Mouse (Mus musculus) stomach, embryonic 15.5 days (tissue): Measurements from ENCODE around the gene Hpcal4. TPM values are rescaled to one million over a fixed set of nuclear protein-coding genes. Genes with fewer than 3 reads are reported as not detected.
A peak's percentile ranks its signal among the peaks of the same experiment; 100 is the strongest.
"Not testable (repeated sequence)": the region's sequence is repeated elsewhere in the genome, so short reads cannot be mapped to it uniquely, and the experiment has no call there.

Experiments
- ATAC-seq: fragments of 200-750 bp; cut with Nextera tagmentation; 2 replicates; pipeline ENCODE4 v1.8.0; 2017; ENCODE audit warnings: low read depth, moderate number of reproducible peaks, moderate TSS enrichment; ENCODE audit not compliant: insufficient read depth, low FRiP score
- H3K27ac ChIP-seq: fragments of 300-500 bp; sonication (generic); 2 replicates; pipeline ENCODE4 v1.5.1; 2015; ENCODE audit warnings: mild to moderate bottlenecking, inconsistent platforms
- H3K27me3 ChIP-seq: fragments of 300-500 bp; sonication (generic); replicated peaks from 2 replicates; pipeline ENCODE4 v1.6.1; 2015; ENCODE audit warnings: inconsistent platforms
- H3K36me3 ChIP-seq: fragments of 300-500 bp; sonication (generic); 2 replicates; pipeline ENCODE4 v1.6.1; 2015; ENCODE audit warnings: inconsistent platforms
- H3K4me1 ChIP-seq: fragments of 300-500 bp; sonication (generic); 2 replicates; pipeline ENCODE4 v1.6.1; 2015; ENCODE audit warnings: inconsistent platforms
- H3K4me2 ChIP-seq: fragments of 300-500 bp; sonication (generic); 2 replicates; pipeline ENCODE4 v1.6.1; 2015; ENCODE audit warnings: mild to moderate bottlenecking, inconsistent platforms
- H3K4me3 ChIP-seq: fragments of 300-500 bp; sonication (generic); replicated peaks from 2 replicates; pipeline ENCODE4 v1.5.1; 2015; ENCODE audit warnings: inconsistent platforms
- H3K9ac ChIP-seq: fragments of 300-500 bp; sonication (generic); 2 replicates; pipeline ENCODE4 v1.6.1; 2015; ENCODE audit warnings: inconsistent platforms
- H3K9me3 ChIP-seq: fragments of 300-500 bp; sonication (generic); 2 replicates; pipeline ENCODE4 v1.6.1; 2016; ENCODE audit warnings: inconsistent platforms
- WGBS: fragments of 180-500 bp; shearing (Covaris S2); methylation state at CpG from one replicate; pipeline ENCODE4 v1.1.7; 2015; 5-methylcytosine and 5-hydroxymethylcytosine counted together
- polyA plus RNA-seq: library from polyadenylated mRNA; unstranded; fragments of >200 nt; fragmentation: Nextera tagmentation; extraction: Ambion mirVana; gene quantifications from 2 replicates; pipeline ENCODE4 v1.2.1, GENCODE M21; 2015

The Hpcal4 gene
- 3.5 and 3.6 TPM in 2 replicates for polyA plus RNA-seq

DNA sequence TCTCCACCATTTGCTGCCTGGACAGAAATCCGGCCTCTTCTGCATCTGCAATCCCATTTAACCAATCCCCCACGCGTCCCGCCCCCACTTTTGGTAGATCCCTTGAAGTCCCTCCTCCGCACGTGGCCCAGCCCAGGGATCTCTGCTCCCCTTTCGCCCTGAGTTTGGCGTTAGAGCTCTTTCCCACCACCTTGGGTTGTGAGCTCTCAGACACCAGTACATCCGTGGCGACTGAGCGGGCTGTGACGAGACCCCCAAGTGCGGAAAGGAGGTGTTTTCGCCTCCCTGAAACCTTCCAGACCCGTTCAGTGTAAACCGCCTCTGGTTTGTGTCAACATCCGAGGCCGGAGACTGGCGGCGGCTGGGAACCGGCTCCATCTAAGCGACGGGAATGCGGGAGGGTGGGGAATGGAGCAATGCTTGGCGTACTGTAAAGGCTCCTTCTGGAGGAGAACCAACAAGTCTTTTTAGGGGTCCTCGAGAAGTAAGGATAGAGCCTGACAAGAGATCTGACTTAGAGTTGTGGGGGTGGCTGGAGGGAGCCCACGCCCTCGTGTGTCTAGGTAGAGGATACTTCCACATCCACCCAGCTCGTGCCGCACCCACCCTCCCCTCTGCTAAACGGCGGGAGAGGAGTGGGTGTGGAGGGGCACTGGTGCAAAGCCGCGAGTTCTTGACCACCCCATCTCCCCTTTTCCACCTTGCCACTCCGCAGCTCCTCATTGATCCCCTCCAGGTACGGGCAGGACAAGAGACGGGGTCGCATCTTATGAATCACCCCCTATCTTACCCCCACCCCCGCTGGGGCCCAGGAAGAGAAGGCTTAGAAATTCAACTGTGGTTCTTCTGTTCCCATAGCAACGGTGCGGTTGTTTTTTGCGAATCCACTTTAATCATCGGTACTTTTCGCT lies at the start of gene Hpcal4:
Gene Hpcal4 (plus strand): TSS at position 900 of the 911 bp plus-strand sequence.
- Histone ChIP-seq H3K4me1 (peaks cover 21% of the 10 kb centered on the region), H3K4me2 (peak within 1 kb of the TSS; percentile 92), H3K36me3 (no peaks in the 10 kb centered on the region), H3K9me3 (no peaks in the 10 kb centered on the region), H3K27me3 (peaks cover 57% of the 10 kb centered on the region), H3K9ac (peak within 1 kb of the TSS; percentile 24; the same call in 1 of the 2 replicates), H3K27ac (0 out of 2 replicates have a peak within 1 kb of the TSS, but pooled peaks have one; percentile 22), H3K4me3 (peak within 1 kb of the TSS; percentile 45)
- WGBS = under 1% methylated on average over 44 of the region's 44 CpGs
- ATAC-seq = peak; percentile 71

GRCm38 (mm10) chr4:123137551-123137950 lies 45.5 kb upstream of the Hpcal4 start:
- H3K4me2 ChIP-seq = no peak overlapping the region
- H3K4me1 ChIP-seq = peaks cover 4% of the 10 kb centered on the region
- H3K27me3 ChIP-seq = no peaks in the 10 kb centered on the region
- H3K27ac ChIP-seq = no peak overlapping the region
- 84% methylated on average over 3 of the region's 3 CpGs for WGBS
- no peak overlapping the region for H3K9ac ChIP-seq
- no peaks in the 10 kb centered on the region for H3K9me3 ChIP-seq
- ATAC-seq = no peak
- peaks cover 30% of the 10 kb centered on the region for H3K36me3 ChIP-seq
- no peak overlapping the region for H3K4me3 ChIP-seq

GRCm38 (mm10) chr4:123139513-123140154 lies 43.4 kb upstream of the Hpcal4 start, which contains the start of gene Ppie:
TSS of gene Ppie (minus strand) at chr4:123139951.
- Histone ChIP-seq H3K27me3 (no peaks in the 10 kb centered on the region), H3K27ac (peak within 1 kb of the TSS; percentile 91), H3K4me1 (peaks cover 4% of the 10 kb centered on the region), H3K36me3 (peaks cover 17% of the 10 kb centered on the region), H3K4me2 (peak within 1 kb of the TSS; percentile 84), H3K9me3 (no peaks in the 10 kb centered on the region), H3K4me3 (peak within 1 kb of the TSS; percentile 66), H3K9ac (peak within 1 kb of the TSS; percentile 34; the same call in 1 of the 2 replicates)
- ATAC-seq = peak; percentile 98
- under 1% methylated on average over 34 of the region's 34 CpGs for WGBS

- Histone ChIP-seq H3K4me3 (no peak overlapping the region), H3K27ac (no peak overlapping the region), H3K36me3 (no peaks in the 10 kb centered on the region), H3K4me1 (no peaks in the 10 kb centered on the region), H3K9ac (no peak overlapping the region), H3K4me2 (no peak overlapping the region), H3K27me3 (no peaks in the 10 kb centered on the region), H3K9me3 (no peaks in the 10 kb centered on the region)
- no peak for ATAC-seq
- 73% methylated on average over 5 of the region's 5 CpGs for WGBS
These were observed 35.4 kb upstream of the Hpcal4 start for GRCm38 (mm10) chr4:123147446-123148150.

DNA sequence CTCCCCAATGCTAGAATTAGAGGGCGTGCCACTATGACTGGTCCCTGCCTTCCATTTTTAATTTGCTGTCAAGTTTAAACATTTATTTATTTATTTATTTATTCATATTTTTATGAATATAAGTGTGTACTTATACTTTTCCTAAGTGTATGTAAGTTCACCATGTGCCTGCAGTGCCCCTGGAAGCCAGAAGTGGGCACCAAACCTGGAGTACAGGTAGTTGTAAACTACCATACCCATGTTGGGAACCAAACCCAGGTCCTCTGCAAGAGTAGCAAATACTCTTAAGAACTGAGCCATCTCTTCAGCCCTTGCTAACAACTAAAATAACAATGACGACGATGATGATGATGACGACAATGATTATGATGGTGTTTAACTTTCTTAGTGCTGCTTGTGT lies 31.0 kb upstream of the Hpcal4 start:
- H3K27me3 ChIP-seq = no peaks in the 10 kb centered on the region
- WGBS = 74% methylated on average over 4 of the region's 4 CpGs
- H3K4me1 ChIP-seq = no peaks in the 10 kb centered on the region
- H3K4me3 ChIP-seq = no peak overlapping the region
- H3K9ac ChIP-seq = no peak overlapping the region
- no peaks in the 10 kb centered on the region for H3K36me3 ChIP-seq
- no peaks in the 10 kb centered on the region for H3K9me3 ChIP-seq
- no peak overlapping the region for H3K27ac ChIP-seq
- no peak for ATAC-seq
- no peak overlapping the region for H3K4me2 ChIP-seq

GRCm38 (mm10) chr4:123152976-123153375 lies 30.1 kb upstream of the Hpcal4 start:
- Histone ChIP-seq H3K4me3 (no peak overlapping the region), H3K4me1 (no peaks in the 10 kb centered on the region), H3K9me3 (no peaks in the 10 kb centered on the region), H3K27me3 (no peaks in the 10 kb centered on the region), H3K36me3 (no peaks in the 10 kb centered on the region), H3K27ac (no peak overlapping the region), H3K9ac (no peak overlapping the region), H3K4me2 (no peak overlapping the region)
- WGBS = 34% methylated on average over 5 of the region's 5 CpGs
- ATAC-seq = no peak

- ATAC-seq = no peak
- Histone ChIP-seq H3K9ac (no peak overlapping the region), H3K4me1 (no peaks in the 10 kb centered on the region), H3K9me3 (no peaks in the 10 kb centered on the region), H3K27me3 (no peaks in the 10 kb centered on the region), H3K4me3 (no peak overlapping the region), H3K27ac (no peak overlapping the region), H3K36me3 (no peaks in the 10 kb centered on the region), H3K4me2 (no peak overlapping the region)
- WGBS = 16% methylated on average over 4 of the region's 4 CpGs
These were observed 28.0 kb upstream of the Hpcal4 start for GRCm38 (mm10) chr4:123155004-123155403.

DNA sequence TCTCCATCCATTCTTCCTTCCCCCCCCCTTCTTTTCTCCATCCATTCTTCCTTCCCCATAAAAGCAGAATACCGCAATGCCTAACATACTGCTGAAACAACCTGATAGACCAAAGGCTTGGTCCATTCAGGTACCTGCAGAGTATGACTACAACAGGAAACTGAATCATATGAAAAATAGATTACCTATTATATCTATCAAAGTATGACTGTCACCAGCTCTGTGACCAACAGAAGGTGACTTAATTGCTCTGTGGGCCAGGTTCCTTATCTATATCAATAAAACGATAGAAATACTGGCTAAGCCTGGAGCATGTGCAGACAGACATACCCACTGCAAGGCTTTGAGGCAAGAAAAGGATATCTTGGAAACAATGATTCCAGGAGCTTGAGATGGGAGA lies 27.6 kb upstream of the Hpcal4 start:
- Histone ChIP-seq H3K9me3 (no peaks in the 10 kb centered on the region), H3K9ac (no peak overlapping the region), H3K36me3 (no peaks in the 10 kb centered on the region), H3K27me3 (no peaks in the 10 kb centered on the region), H3K4me2 (no peak overlapping the region), H3K27ac (no peak overlapping the region), H3K4me3 (no peak overlapping the region), H3K4me1 (no peaks in the 10 kb centered on the region)
- no peak for ATAC-seq
- WGBS = 54% methylated on average over 2 of the region's 2 CpGs

DNA sequence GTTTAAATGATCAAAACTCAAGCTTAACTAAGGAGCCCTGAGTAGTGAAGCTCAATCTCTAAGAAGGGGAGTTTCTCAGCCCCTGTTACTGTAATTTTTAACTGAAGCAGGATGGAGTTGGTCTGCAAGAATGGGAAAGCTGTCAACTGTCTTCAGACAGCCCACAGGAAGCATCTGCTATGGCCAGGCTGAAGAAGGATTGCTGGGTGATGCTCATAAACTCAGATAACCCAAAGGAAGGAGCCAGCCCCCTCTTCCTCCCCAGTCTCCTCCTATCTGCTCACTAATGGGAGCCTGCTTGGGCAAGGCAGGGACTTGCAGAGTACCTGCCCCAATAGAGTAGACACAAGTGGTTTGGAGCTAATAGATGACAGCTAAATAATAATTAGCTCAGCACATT lies 27.2 kb upstream of the Hpcal4 start:
- Histone ChIP-seq H3K36me3 (no peaks in the 10 kb centered on the region), H3K4me3 (no peak overlapping the region), H3K27me3 (no peaks in the 10 kb centered on the region), H3K27ac (no peak overlapping the region), H3K4me1 (no peaks in the 10 kb centered on the region), H3K4me2 (no peak overlapping the region), H3K9me3 (no peaks in the 10 kb centered on the region), H3K9ac (no peak overlapping the region)
- ATAC-seq = no peak

- no peak for ATAC-seq
- H3K36me3 ChIP-seq = no peaks in the 10 kb centered on the region
- H3K27me3 ChIP-seq = no peaks in the 10 kb centered on the region
- 67% methylated on average over 6 of the region's 6 CpGs for WGBS
- no peak overlapping the region for H3K9ac ChIP-seq
- no peak overlapping the region for H3K4me3 ChIP-seq
- 0 out of 2 replicates have a peak, but pooled peaks cover 5% of the 10 kb centered on the region for H3K4me1 ChIP-seq
- no peak overlapping the region for H3K27ac ChIP-seq
- H3K4me2 ChIP-seq = no peak overlapping the region
- no peaks in the 10 kb centered on the region for H3K9me3 ChIP-seq
These were observed 22.5 kb upstream of the Hpcal4 start for GRCm38 (mm10) chr4:123160571-123160970.

DNA sequence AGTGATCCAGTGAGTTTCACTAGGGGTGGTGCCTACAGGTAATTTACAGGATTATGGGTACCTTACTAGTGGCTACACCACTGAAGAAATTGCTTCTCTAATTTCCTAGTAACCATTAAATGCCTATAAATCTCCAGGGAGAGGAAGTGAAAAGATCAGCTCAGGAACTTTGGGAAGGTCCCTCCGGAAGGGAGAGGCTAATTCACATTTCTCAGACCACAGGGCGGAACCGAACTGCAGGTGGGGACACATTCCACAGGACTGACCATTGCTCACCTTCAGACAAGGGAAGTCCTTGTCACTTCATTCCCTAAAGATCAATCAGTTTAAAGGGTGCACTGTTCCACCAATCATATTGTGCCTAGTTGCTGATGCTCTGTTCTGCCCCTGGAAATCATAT lies 21.8 kb upstream of the Hpcal4 start:
- not testable (repeated sequence) for H3K4me3 ChIP-seq, H3K9ac ChIP-seq, H3K27ac ChIP-seq, H3K4me1 ChIP-seq, H3K4me2 ChIP-seq, H3K9me3 ChIP-seq, H3K36me3 ChIP-seq, H3K27me3 ChIP-seq, ATAC-seq
- 81% methylated on average over 3 of the region's 3 CpGs for WGBS
